Mouse (Mus musculus) left cerebral cortex, adult 2 months (tissue): ENCODE results near the gene Klhdc8a. TPM values are rescaled to one million over a fixed set of nuclear protein-coding genes. Genes with fewer than 3 reads are reported as not detected.
"Not testable (repeated sequence)": the region's sequence is repeated elsewhere in the genome, so short reads cannot be mapped to it uniquely, and the experiment has no call there.

Experiments
- DNase-seq, 2 experiments: peaks; one replicate each; pipeline ENCODE4 v3.0.0; 2021 to 2022; ENCODE audit warnings: low spot score in 2 of 2, mixed read lengths in 1 of 2; ENCODE audit errors: extremely low spot score in 1 of 2
- H3K27ac ChIP-seq: fragments of 200-600 bp; 2 replicates; pipeline ENCODE4 v1.8.1; 2022
- H3K4me3 ChIP-seq: fragments of 200-600 bp; 2 replicates; pipeline ENCODE4 v1.8.1; 2022
- CTCF ChIP-seq: fragments of 200-600 bp; IDR thresholded peaks from 2 replicates; pipeline ENCODE4 v1.8.1; 2022; ENCODE audit warnings: antibody characterized with exemption, mild to moderate bottlenecking, moderate library complexity
- intact Hi-C: fragments of 180-260 bp; cut with DNase I; formaldehyde crosslinking; loops from one replicate; pipeline ENCODE4 v1.15.1; 2025
- total RNA-seq, 2 experiments: library from RNA; stranded (reverse); gene quantifications; 2 replicates each; pipeline ENCODE4 v1.2.3; 2021

The Klhdc8a gene
- total RNA-seq, 2 experiments from 2014 or later: 12.2 to 13.2 TPM

- no peak for TF ChIP-seq CTCF
- no peak for DNase-seq
- no peak overlapping the region for H3K4me3 ChIP-seq
- intact Hi-C loops: no loop called here
- H3K27ac ChIP-seq: no peak overlapping the region
Observed at GRCm38 (mm10) chr1:132276694-132277093, 21.7 kb upstream of the Klhdc8a start.

GRCm38 (mm10) chr1:132277124-132277523 is 21.3 kb upstream of the Klhdc8a start:
- no peak overlapping the region for H3K4me3 ChIP-seq

GRCm38 (mm10) chr1:132280636-132281035 is 17.8 kb upstream of the Klhdc8a start:
- DNase-seq, intact Hi-C loops, H3K27ac ChIP-seq, H3K4me3 ChIP-seq: not testable (repeated sequence)

More at GRCm38 (mm10) chr1:132277124-132277523, 21.3 kb upstream of the Klhdc8a start:
- intact Hi-C loops: no loop called here
- TF ChIP-seq CTCF: no peak
- no peak overlapping the region for H3K27ac ChIP-seq
- DNase-seq: no peak

- H3K4me3 ChIP-seq: no peak overlapping the region
- intact Hi-C loops: no loop called here
- no peak; the same call in 1 of the 2 replicates for TF ChIP-seq CTCF
- H3K27ac ChIP-seq: no peak overlapping the region
- no peak for DNase-seq
Observed at GRCm38 (mm10) chr1:132281523-132282176, 16.8 kb upstream of the Klhdc8a start.

GRCm38 (mm10) chr1:132282177-132282536 is 16.3 kb upstream of the Klhdc8a start:
- Histone ChIP-seq H3K4me3 (no peak overlapping the region), H3K27ac (no peak overlapping the region)
- no peak for DNase-seq
- intact Hi-C loops: no loop called here
- TF ChIP-seq CTCF: no peak

GRCm38 (mm10) chr1:132283018-132283417 is 15.4 kb upstream of the Klhdc8a start:
- DNase-seq: no peak
- Histone ChIP-seq H3K27ac (no peak overlapping the region), H3K4me3 (no peak overlapping the region)
- no peak for TF ChIP-seq CTCF
- intact Hi-C loops: no loop called here

- no peak for DNase-seq
- no peak for TF ChIP-seq CTCF
- intact Hi-C loops: no loop called here
- Histone ChIP-seq H3K4me3 (no peak overlapping the region), H3K27ac (no peak overlapping the region)
Observed at GRCm38 (mm10) chr1:132286735-132287134, 11.7 kb upstream of the Klhdc8a start.

GRCm38 (mm10) chr1:132287445-132287844 is 11.0 kb upstream of the Klhdc8a start:
- intact Hi-C loops: no loop called here
- Histone ChIP-seq H3K27ac (no peak overlapping the region), H3K4me3 (no peak overlapping the region)
- DNase-seq: no peak
- no peak for TF ChIP-seq CTCF

- TF ChIP-seq CTCF: no peak; the same call in 1 of the 2 replicates
- Histone ChIP-seq H3K4me3 (no peak overlapping the region), H3K27ac (no peak overlapping the region)
- DNase-seq: no peak
- intact Hi-C loops: no loop called here
Observed at GRCm38 (mm10) chr1:132287991-132288451, 10.4 kb upstream of the Klhdc8a start.

- DNase-seq: no peak
- TF ChIP-seq CTCF: no peak
- intact Hi-C loops: no loop called here
- Histone ChIP-seq H3K4me3 (no peak overlapping the region), H3K27ac (no peak overlapping the region)
Observed at GRCm38 (mm10) chr1:132289965-132290364, 8.5 kb upstream of the Klhdc8a start.

- H3K27ac ChIP-seq: no peak overlapping the region
Observed at GRCm38 (mm10) chr1:132290921-132291675, 7.3 kb upstream of the Klhdc8a start.

GRCm38 (mm10) chr1:132291706-132292105 is 6.7 kb upstream of the Klhdc8a start:
- intact Hi-C loops: no loop called here
- TF ChIP-seq CTCF: no peak
- no peak overlapping the region for H3K4me3 ChIP-seq
- no peak overlapping the region for H3K27ac ChIP-seq
- DNase-seq: no peak

More at GRCm38 (mm10) chr1:132290921-132291675, 7.3 kb upstream of the Klhdc8a start:
- no peak overlapping the region for H3K4me3 ChIP-seq
- no peak for DNase-seq
- TF ChIP-seq CTCF: no peak; the same call in 1 of the 2 replicates
- intact Hi-C loops: no loop called here
